Mouse (Mus musculus): Measurements from ENCODE around the gene Rangrf. TPM values are rescaled to one million over a fixed set of nuclear protein-coding genes. Genes with fewer than 3 reads are reported as not detected.

The Rangrf gene
- polyA plus RNA-seq, 1 experiment from 2014 or later, result 71.8 TPM

DNA sequence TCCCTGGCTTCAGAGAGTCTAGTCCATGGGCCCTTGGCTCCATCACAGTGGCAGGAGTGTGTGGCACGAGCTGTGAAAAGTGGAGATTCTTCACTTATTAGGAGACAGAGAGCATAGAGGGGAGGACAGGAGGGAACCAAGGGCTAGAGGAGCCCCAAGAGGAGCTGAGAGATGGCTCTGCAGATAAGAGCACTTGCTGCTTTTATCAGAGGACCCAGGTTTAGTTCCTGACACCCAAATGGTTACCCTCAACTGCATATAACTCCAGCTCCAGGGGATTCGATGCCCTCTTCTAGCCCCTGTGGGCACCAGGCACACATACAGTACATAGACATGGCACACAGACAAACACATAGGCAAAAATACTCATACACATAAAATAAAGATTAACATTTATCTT, 50.2 kb downstream of the Rangrf start:
- no peak overlapping the region for H3K4me3 ChIP-seq (ENCODE audit: control insufficient read depth in 1 of 2, insufficient read depth in 1 of 2, low read depth in 1 of 2, low read length in 2 of 2)
- 74% methylated on average over 2 of the region's 2 CpGs for WGBS

DNA sequence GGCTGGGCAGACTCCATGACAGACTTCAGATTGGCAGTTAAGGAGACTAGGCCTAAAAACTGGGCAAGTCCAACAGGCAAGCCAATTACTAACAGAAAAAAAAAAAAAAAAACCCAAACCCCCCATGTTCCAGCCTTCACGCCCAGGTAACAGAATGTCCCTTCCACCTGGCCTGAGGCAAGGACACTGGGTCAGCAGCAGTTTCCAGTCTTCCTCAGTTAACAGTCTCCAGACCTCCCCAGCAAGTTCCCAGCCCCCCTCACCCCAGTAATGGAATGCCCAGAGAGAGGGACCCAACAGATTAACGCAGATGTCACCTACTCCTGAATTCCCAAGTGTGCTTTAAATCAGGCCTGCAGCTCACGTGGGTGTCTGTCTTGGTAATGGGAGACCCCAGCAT, 51.8 kb downstream of the Rangrf start:
- WGBS, result 55% methylated on average over 3 of the region's 3 CpGs
- Histone ChIP-seq H3K4me2 (ENCODE audit: low read length) (no peak overlapping the region), H3K4me3 (ENCODE audit: control insufficient read depth in 1 of 2, insufficient read depth in 1 of 2, low read depth in 1 of 2, low read length in 2 of 2) (no peak overlapping the region), H3K27me3 (ENCODE audit: control insufficient read depth, insufficient read depth, low read length) (no peaks in the 10 kb centered on the region), H3K9me3 (ENCODE audit: control insufficient read depth, low read length) (no peaks in the 10 kb centered on the region), H3K9ac (ENCODE audit: low read length) (no peak overlapping the region), H3K27ac (replicated peaks in 1 of 2; ENCODE audit: control insufficient read depth in 1 of 2, insufficient read depth in 1 of 2, low read depth in 2 of 2, low read length in 2 of 2) (no peak overlapping the region), H3K36me3 (ENCODE audit: control insufficient read depth, insufficient read depth, low read length) (no peaks in the 10 kb centered on the region), H3K4me1 (ENCODE audit: control insufficient read depth in 2 of 2, insufficient read depth in 2 of 2, low read length in 2 of 2) (no peaks in the 10 kb centered on the region)
- no peak for ATAC-seq (ENCODE audit: insufficient number of reproducible peaks, insufficient read depth, low FRiP score, low read depth)

More for the DNA sequence above, 50.2 kb downstream of the Rangrf start:
- H3K9ac ChIP-seq (ENCODE audit: low read length), result no peak overlapping the region
- H3K27me3 ChIP-seq (ENCODE audit: control insufficient read depth, insufficient read depth, low read length), result no peaks in the 10 kb centered on the region
- no peaks in the 10 kb centered on the region for H3K36me3 ChIP-seq (ENCODE audit: control insufficient read depth, insufficient read depth, low read length)
- H3K4me1 ChIP-seq (ENCODE audit: control insufficient read depth in 2 of 2, insufficient read depth in 2 of 2, low read length in 2 of 2), result no peaks in the 10 kb centered on the region
- ATAC-seq (ENCODE audit: insufficient number of reproducible peaks, insufficient read depth, low FRiP score, low read depth), result no peak
- H3K9me3 ChIP-seq (ENCODE audit: control insufficient read depth, low read length), result no peaks in the 10 kb centered on the region
- no peak overlapping the region for H3K4me2 ChIP-seq (ENCODE audit: low read length)
- no peak overlapping the region for H3K27ac ChIP-seq (replicated peaks in 1 of 2; ENCODE audit: control insufficient read depth in 1 of 2, insufficient read depth in 1 of 2, low read depth in 2 of 2, low read length in 2 of 2)

Small RNA genes within 50 kb of the gene (microRNA-seq; reads per million reads assigned to microRNA genes)
- 4.2 reads per million, percentile 12 among the genes with 10 or more reads in this experiment for gene Mir3062

Other genes starting within 250 kb of the Rangrf start
- gene Ndel1, start 103.3 kb downstream of the Rangrf start, polyA plus RNA-seq (2014; fragmentation: Nextera tagmentation; extraction: Ambion mirVana), result 61.8 and 63.2 TPM in 2 replicates
- gene Rnf222, start 86.6 kb downstream of the Rangrf start, polyA plus RNA-seq (2014; fragmentation: Nextera tagmentation; extraction: Ambion mirVana), result 0.05 TPM in 1 of 2 replicates, not detected in the other
- 669 and 732 TPM in 2 replicates for gene Rpl26, start 73.6 kb downstream of the Rangrf start, polyA plus RNA-seq (2014; fragmentation: Nextera tagmentation; extraction: Ambion mirVana)
- not detected in 2 replicates for gene Odf4, start 48.1 kb downstream of the Rangrf start, polyA plus RNA-seq (2014; fragmentation: Nextera tagmentation; extraction: Ambion mirVana)
- 10.7 and 10.8 TPM in 2 replicates for gene Arhgef15, start 17.7 kb downstream of the Rangrf start, polyA plus RNA-seq (2014; fragmentation: Nextera tagmentation; extraction: Ambion mirVana)
- gene Slc25a35, start 7.1 kb downstream of the Rangrf start, polyA plus RNA-seq (2014; fragmentation: Nextera tagmentation; extraction: Ambion mirVana), result 1.1 and 1.2 TPM in 2 replicates
- 14.3 and 16.5 TPM in 2 replicates for gene Pfas, start 33.3 kb upstream of the Rangrf start, polyA plus RNA-seq (2014; fragmentation: Nextera tagmentation; extraction: Ambion mirVana)
- gene Ctc1, start 40.7 kb upstream of the Rangrf start, polyA plus RNA-seq (2014; fragmentation: Nextera tagmentation; extraction: Ambion mirVana), result 38.8 and 43.8 TPM in 2 replicates
- gene Aurkb, start 70.5 kb upstream of the Rangrf start, polyA plus RNA-seq (2014; fragmentation: Nextera tagmentation; extraction: Ambion mirVana), result 61.7 and 64.8 TPM in 2 replicates
- gene Borcs6, start 84.5 kb upstream of the Rangrf start, polyA plus RNA-seq (2014; fragmentation: Nextera tagmentation; extraction: Ambion mirVana), result 13.0 and 14.1 TPM in 2 replicates
- 33.5 and 34.4 TPM in 2 replicates for gene Tmem107, start 95.6 kb upstream of the Rangrf start, polyA plus RNA-seq (2014; fragmentation: Nextera tagmentation; extraction: Ambion mirVana)
- gene Vamp2, start 113.3 kb upstream of the Rangrf start, polyA plus RNA-seq (2014; fragmentation: Nextera tagmentation; extraction: Ambion mirVana), result 81.5 and 93.9 TPM in 2 replicates
- gene Per1, start 120.0 kb upstream of the Rangrf start, polyA plus RNA-seq (2014; fragmentation: Nextera tagmentation; extraction: Ambion mirVana), result 16.0 and 17.8 TPM in 2 replicates
- gene Hes7, start 145.2 kb upstream of the Rangrf start, polyA plus RNA-seq (2014; fragmentation: Nextera tagmentation; extraction: Ambion mirVana), result 0.43 and 0.47 TPM in 2 replicates
- gene 9130213A22Rik, start 147.4 kb upstream of the Rangrf start, polyA plus RNA-seq (2014; fragmentation: Nextera tagmentation; extraction: Ambion mirVana), result 0.28 and 1.2 TPM in 2 replicates
- 0.09 and 0.15 TPM in 2 replicates for gene Aloxe3, start 150.7 kb upstream of the Rangrf start, polyA plus RNA-seq (2014; fragmentation: Nextera tagmentation; extraction: Ambion mirVana)
- gene Alox12b, start 181.8 kb upstream of the Rangrf start, polyA plus RNA-seq (2014; fragmentation: Nextera tagmentation; extraction: Ambion mirVana), result not detected in 2 replicates
- 1.3 and 2.7 TPM in 2 replicates for gene Alox8, start 222.7 kb upstream of the Rangrf start, polyA plus RNA-seq (2014; fragmentation: Nextera tagmentation; extraction: Ambion mirVana)